11 mouse cellular contexts compared by ENCODE assay signal in the genomic region with DNA sequence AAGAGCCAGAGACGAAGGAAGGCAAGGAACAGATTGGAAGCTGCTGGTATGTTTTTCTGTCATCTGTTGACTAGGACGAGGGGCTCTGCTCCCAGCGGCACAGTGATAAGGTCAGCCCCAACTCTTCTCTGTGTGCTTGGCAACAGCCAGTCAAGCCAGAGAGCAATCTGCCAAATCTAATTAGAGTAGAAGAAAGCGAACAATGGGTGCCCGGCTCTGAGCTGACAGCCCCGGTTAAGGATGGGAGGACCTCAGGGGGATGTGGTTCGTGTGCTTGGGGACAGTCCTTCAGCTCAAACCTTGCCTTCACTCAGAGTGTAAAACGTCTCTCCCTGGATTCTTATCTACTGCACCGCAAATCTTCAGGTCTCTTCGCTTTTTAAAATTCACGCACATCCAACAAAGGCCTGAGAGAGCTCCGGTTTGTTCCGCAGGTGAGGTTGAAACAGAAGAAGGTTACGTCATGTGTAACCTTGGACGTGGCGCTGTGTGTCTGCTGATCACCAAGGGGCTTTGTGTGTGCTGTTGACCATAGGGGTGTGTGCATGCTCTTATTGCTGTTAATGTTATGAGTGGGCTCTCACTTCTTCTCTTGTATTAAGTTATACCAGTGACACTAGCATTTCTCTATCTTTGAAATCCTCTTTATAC. TPM values are rescaled to one million over a fixed set of nuclear protein-coding genes. Genes with fewer than 3 reads are reported as not detected.
DNase-seq lines count a peak whose midpoint lies in the region; ATAC-seq and TF ChIP-seq lines count a peak whose summit lies in the region.
"Had no signal": no experiment of that assay in that cellular context is flagged by ENCODE, and none has a peak within 500 bp of the region (broad histone marks: within the 10 kb centered on the region; RNA-seq: fewer than 3 reads in every experiment).

No protein-coding gene starts in this region.

- H3K4me3 ChIP-seq in ES-Bruce4 (ENCODE audit: low read depth, low read length) = peak overlapping the region; percentile 7; the same call in 1 of the 2 replicates
- no peak overlapping the region; the same call in 1 of the 2 replicates for H3K4me3 ChIP-seq in embryonic facial prominence, embryonic 14.5 days (ENCODE audit: low read depth, low read length)
- H3K4me3 ChIP-seq in midbrain, embryonic 10.5 days = peak overlapping the region; percentile 63

- no peaks in the 10 kb centered on the region for H3K36me3 ChIP-seq in ES-Bruce4 (ENCODE audit: control insufficient read depth, insufficient read depth, low read length, poor library complexity, severe bottlenecking)
- H3K36me3 ChIP-seq in embryonic facial prominence, embryonic 14.5 days (ENCODE audit: control insufficient read depth, insufficient read depth, low read length) = no peaks in the 10 kb centered on the region
- peaks cover 2% of the 10 kb centered on the region; the same call in 1 of the 2 replicates for H3K36me3 ChIP-seq in midbrain, embryonic 10.5 days

- peak; percentile 54; the same call in 1 of the 2 replicates for ATAC-seq in embryonic facial prominence, embryonic 14.5 days (ENCODE audit: low read depth)
- ATAC-seq in megakaryocyte-erythroid progenitor cell, adult 5-6 weeks (replicated peaks; ENCODE audit: low FRiP score, low TSS enrichment, poor library complexity, severe bottlenecking) = no peak

- no peak for TF ChIP-seq EP300 in ES-Bruce4 (IDR thresholded peaks at IDR 0.05; ENCODE audit: insufficient read depth, low read depth, low read length)

- no peak overlapping the region; the same call in 1 of the 2 replicates for H3K4me2 ChIP-seq in embryonic facial prominence, embryonic 14.5 days (ENCODE audit: low read depth, low read length)

- peaks cover 14% of the 10 kb centered on the region for H3K4me1 ChIP-seq in ES-Bruce4 (ENCODE audit: control insufficient read depth, insufficient read depth, low read length)
- H3K4me1 ChIP-seq in embryonic facial prominence, embryonic 14.5 days (ENCODE audit: control insufficient read depth, insufficient read depth, low read length) = peaks cover 29% of the 10 kb centered on the region
- peaks cover 94% of the 10 kb centered on the region for H3K4me1 ChIP-seq in midbrain, embryonic 10.5 days

- 0 out of 2 replicates have a peak overlapping the region, but pooled peaks have one; percentile 3 for H3K9ac ChIP-seq in ES-Bruce4 (ENCODE audit: low read depth, poor library complexity, severe bottlenecking)
- H3K9ac ChIP-seq in embryonic facial prominence, embryonic 14.5 days (ENCODE audit: low read depth, low read length) = no peak overlapping the region

- TF ChIP-seq CTCF in ES-Bruce4 (IDR thresholded peaks at IDR 0.05; ENCODE audit: low read depth, low read length) = no peak

- no peak for TF ChIP-seq POLR2A in ES-Bruce4 (IDR thresholded peaks at IDR 0.05; ENCODE audit: insufficient read depth, low read length)

- no peaks in the 10 kb centered on the region for H3K9me3 ChIP-seq in ES-Bruce4 (replicated peaks; ENCODE audit: control insufficient read depth, insufficient read depth, low read length, poor library complexity, severe bottlenecking)
- no peaks in the 10 kb centered on the region for H3K9me3 ChIP-seq in embryonic facial prominence, embryonic 14.5 days (ENCODE audit: control insufficient read depth, low read length)
- no peaks in the 10 kb centered on the region for H3K9me3 ChIP-seq in midbrain, embryonic 10.5 days (replicated peaks)

- peak overlapping the region; percentile 10 for H3K27ac ChIP-seq in ES-Bruce4 (ENCODE audit: insufficient read depth, low read length)
- H3K27ac ChIP-seq in embryonic facial prominence, embryonic 14.5 days (replicated peaks; ENCODE audit: low read depth, low read length) = peak overlapping the region; percentile 46
- H3K27ac ChIP-seq in midbrain, embryonic 10.5 days (replicated peaks) = peak overlapping the region; percentile 95

- WGBS in embryonic facial prominence, embryonic 14.5 days = 48% methylated on average over 16 of the region's 16 CpGs
- 19% methylated on average over 16 of the region's 16 CpGs for WGBS in midbrain, embryonic 10.5 days

- no peaks in the 10 kb centered on the region for H3K27me3 ChIP-seq in ES-Bruce4 (ENCODE audit: control insufficient read depth, insufficient read depth, low read length, poor library complexity, severe bottlenecking)
- no peaks in the 10 kb centered on the region for H3K27me3 ChIP-seq in embryonic facial prominence, embryonic 14.5 days (replicated peaks; ENCODE audit: control insufficient read depth, insufficient read depth, low read length)
- H3K27me3 ChIP-seq in midbrain, embryonic 10.5 days (ENCODE audit: low read depth, poor library complexity, severe bottlenecking) = no peaks in the 10 kb centered on the region; the same call in 1 of the 2 replicates

- DNase-seq in cerebellum, postnatal 14 days = peak; percentile 71 to 76
- no peak for DNase-seq in cerebellum, adult 9-11 months
- DNase-seq in embryonic facial prominence, embryonic 14.5 days (ENCODE audit: low spot score) = peak; percentile 69
- peak; percentile 85 for DNase-seq in midbrain, embryonic 10.5 days (ENCODE audit: low spot score)
- no peak for DNase-seq in B cell, adult 2 months
- DNase-seq in urinary bladder, postnatal 25 days (ENCODE audit: low spot score) = no peak
- DNase-seq: adrenal gland, postnatal 10 days; lung, adult 2 months had no signal

RNA-seq across cellular contexts. Expression of a gene that starts 30.1 kb away (rescaled TPM):
- 700 and 767 TPM in 2 replicates for polyA plus RNA-seq in ES-Bruce4 (2011; ENCODE audit: insufficient read depth, insufficient read length, low read depth, missing spikeins)
- 1,836 and 1,958 TPM in 2 replicates for polyA plus RNA-seq in embryonic facial prominence, embryonic 14.5 days (2014; fragmentation: Nextera tagmentation; extraction: Ambion mirVana)
- polyA plus RNA-seq in midbrain, embryonic 10.5 days (2016; fragmentation: Nextera tagmentation; extraction: Ambion mirVana) = 4,467 and 6,520 TPM in 2 replicates
- total RNA-seq in megakaryocyte-erythroid progenitor cell, adult 5-6 weeks (2014; fragmentation: Nextera tagmentation) = 4.5 and 10.2 TPM in 2 replicates
- 9.7 and 16.0 TPM in 2 replicates for total RNA-seq in megakaryocyte-erythroid progenitor cell, adult 5-6 weeks (2017)

RNA-seq across cellular contexts. Expression of a gene that starts 30.2 kb away (rescaled TPM):
- polyA plus RNA-seq in ES-Bruce4 (2011; ENCODE audit: insufficient read depth, insufficient read length, low read depth, missing spikeins) = not detected in 2 replicates
- not detected in 2 replicates for polyA plus RNA-seq in embryonic facial prominence, embryonic 14.5 days (2014; fragmentation: Nextera tagmentation; extraction: Ambion mirVana)
- not detected in 2 replicates for polyA plus RNA-seq in midbrain, embryonic 10.5 days (2016; fragmentation: Nextera tagmentation; extraction: Ambion mirVana)
- not detected in 2 replicates for total RNA-seq in megakaryocyte-erythroid progenitor cell, adult 5-6 weeks (2014; fragmentation: Nextera tagmentation)
- not detected in 2 replicates for total RNA-seq in megakaryocyte-erythroid progenitor cell, adult 5-6 weeks (2017)
- total RNA-seq: adrenal gland, postnatal 10 days; layer of hippocampus, adult 18-20 months had no signal

RNA-seq across cellular contexts. Expression of a gene that starts 46.1 kb away (rescaled TPM):
- polyA plus RNA-seq in ES-Bruce4 (2011; ENCODE audit: insufficient read depth, insufficient read length, low read depth, missing spikeins) = 407 and 426 TPM in 2 replicates
- polyA plus RNA-seq in embryonic facial prominence, embryonic 14.5 days (2014; fragmentation: Nextera tagmentation; extraction: Ambion mirVana) = 133 and 149 TPM in 2 replicates
- 118 and 129 TPM in 2 replicates for polyA plus RNA-seq in midbrain, embryonic 10.5 days (2016; fragmentation: Nextera tagmentation; extraction: Ambion mirVana)
- 85.6 and 109 TPM in 2 replicates for total RNA-seq in megakaryocyte-erythroid progenitor cell, adult 5-6 weeks (2014; fragmentation: Nextera tagmentation)
- total RNA-seq in megakaryocyte-erythroid progenitor cell, adult 5-6 weeks (2017) = 34.5 and 41.4 TPM in 2 replicates

RNA-seq across cellular contexts. Expression of a gene that starts 49.2 kb away (rescaled TPM):
- 3,464 and 4,107 TPM in 2 replicates for polyA plus RNA-seq in ES-Bruce4 (2011; ENCODE audit: insufficient read depth, insufficient read length, low read depth, missing spikeins)
- 1,523 and 1,643 TPM in 2 replicates for polyA plus RNA-seq in embryonic facial prominence, embryonic 14.5 days (2014; fragmentation: Nextera tagmentation; extraction: Ambion mirVana)
- 2,448 and 2,588 TPM in 2 replicates for polyA plus RNA-seq in midbrain, embryonic 10.5 days (2016; fragmentation: Nextera tagmentation; extraction: Ambion mirVana)
- 2,322 and 3,225 TPM in 2 replicates for total RNA-seq in megakaryocyte-erythroid progenitor cell, adult 5-6 weeks (2014; fragmentation: Nextera tagmentation)
- 801 and 969 TPM in 2 replicates for total RNA-seq in megakaryocyte-erythroid progenitor cell, adult 5-6 weeks (2017)

Comparison
In these comparisons a context has a peak if more than half of its experiments do, and no peak if none do; other contexts are left out.
1. DNase-seq: peak in cerebellum, postnatal 14 days (2 of 2), embryonic facial prominence, embryonic 14.5 days (single experiment) and midbrain, embryonic 10.5 days (single experiment); none in cerebellum, adult 9-11 months (single experiment), B cell, adult 2 months (0 of 2) and urinary bladder, postnatal 25 days (single experiment).
2. H3K27ac ChIP-seq: peak in every context shown above with its lines; median percentile 95 in midbrain, embryonic 10.5 days; 46 in embryonic facial prominence, embryonic 14.5 days; 10 in ES-Bruce4.